Mouse (Mus musculus) liver, adult 2 months (tissue): Measurements from ENCODE around the gene Arid2.

Source experiments
- CTCF ChIP-seq: fragments of 200-500 bp; IDR thresholded peaks from 2 replicates; pipeline ENCODE4 v1.5.1; 2011; ENCODE audit warnings: low read depth, low read length, control low read depth
- POLR2A ChIP-seq: fragments of 200-500 bp; IDR thresholded peaks from 2 replicates; pipeline ENCODE4 v1.6.1; 2011; ENCODE audit warnings: low read length, control low read depth; ENCODE audit not compliant: insufficient read depth; ENCODE audit errors: extremely low read depth

- TF ChIP-seq CTCF (no peak), POLR2A (no peak)
Measured at GRCm38 (mm10) chr15:96407151-96407550, 119.8 kb downstream of the Arid2 start.
